Mouse (Mus musculus): ENCODE results near the gene Umps.
A peak's percentile ranks its signal among the peaks of the same experiment; 100 is the strongest.

Gene Umps

GRCm38 (mm10) chr16:33954793-33955192, 12.0 kb downstream of the Umps start:
- no peak for DNase-seq (ENCODE audit: low read depth, low spot score)

DNA sequence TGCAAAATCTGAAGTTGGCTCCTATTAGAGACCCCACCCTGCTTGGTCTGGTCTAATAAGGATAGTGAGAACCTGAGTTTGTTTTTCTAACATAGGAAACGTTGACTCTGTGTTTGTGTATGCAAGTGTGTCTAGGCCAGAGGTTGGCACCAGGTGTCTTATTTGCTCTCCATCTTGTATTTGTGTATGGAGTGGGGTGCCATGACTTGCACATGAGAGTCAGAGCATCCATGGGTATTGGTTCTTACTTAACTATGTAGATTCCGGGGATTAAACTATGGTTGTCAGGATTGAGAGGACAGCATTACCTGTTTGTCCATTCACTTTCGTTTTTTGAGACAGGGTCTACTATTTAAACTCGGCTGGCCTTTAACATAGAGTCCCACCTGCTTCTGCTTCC, 13.8 kb downstream of the Umps start:
- DNase-seq (ENCODE audit: low read depth, low spot score), result no peak

GRCm38 (mm10) chr16:33950830-33951229, 16.0 kb downstream of the Umps start:
- DNase-seq (ENCODE audit: low read depth, low spot score), result peak; percentile 60

- DNase-seq (ENCODE audit: low read depth, low spot score), result no peak
These were observed 16.5 kb downstream of the Umps start for GRCm38 (mm10) chr16:33950386-33950785.

DNA sequence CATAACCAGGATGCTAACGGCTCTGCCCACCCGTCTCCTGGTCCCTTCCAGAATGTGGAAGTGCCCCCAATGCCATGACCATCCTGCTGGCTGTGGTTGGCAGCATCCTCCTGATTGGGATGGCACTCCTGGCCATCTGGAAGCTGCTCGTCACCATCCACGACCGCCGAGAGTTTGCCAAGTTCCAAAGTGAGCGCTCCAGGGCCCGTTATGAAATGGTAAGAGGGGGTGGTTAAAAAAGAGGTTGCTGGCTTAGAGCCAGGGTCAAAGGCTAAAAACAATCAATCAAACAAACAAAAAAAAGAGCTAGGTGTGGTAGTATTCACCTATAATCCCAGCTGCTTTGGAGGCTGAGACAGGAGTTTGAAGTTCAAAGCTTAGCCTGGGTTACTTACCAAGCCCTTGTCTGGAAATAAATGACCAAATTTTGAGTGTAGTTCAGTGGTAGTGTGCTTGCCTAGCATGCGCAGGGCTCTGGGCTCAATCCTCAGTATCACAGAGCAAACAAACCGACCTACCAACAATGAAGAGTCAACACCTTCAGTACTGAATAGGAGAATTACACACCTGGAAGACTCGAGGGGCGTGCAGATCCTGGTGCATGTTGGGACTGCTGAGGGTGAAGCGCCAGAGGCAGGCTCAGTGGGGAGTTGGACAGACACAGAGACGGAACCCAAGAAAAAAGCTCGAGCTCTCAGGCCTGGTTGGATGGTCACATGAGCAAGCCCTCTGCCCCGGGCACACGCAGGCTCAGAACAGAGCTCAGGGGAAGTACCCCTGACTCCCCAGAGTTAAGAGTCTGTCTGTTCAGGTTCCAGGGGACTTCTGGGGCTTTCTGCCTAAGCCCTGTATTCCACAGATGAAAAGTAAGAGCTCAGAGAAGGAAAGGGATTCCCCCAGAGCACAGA, 18.9 kb downstream of the Umps start:
- no peak for DNase-seq (ENCODE audit: low read depth, low spot score)

DNA sequence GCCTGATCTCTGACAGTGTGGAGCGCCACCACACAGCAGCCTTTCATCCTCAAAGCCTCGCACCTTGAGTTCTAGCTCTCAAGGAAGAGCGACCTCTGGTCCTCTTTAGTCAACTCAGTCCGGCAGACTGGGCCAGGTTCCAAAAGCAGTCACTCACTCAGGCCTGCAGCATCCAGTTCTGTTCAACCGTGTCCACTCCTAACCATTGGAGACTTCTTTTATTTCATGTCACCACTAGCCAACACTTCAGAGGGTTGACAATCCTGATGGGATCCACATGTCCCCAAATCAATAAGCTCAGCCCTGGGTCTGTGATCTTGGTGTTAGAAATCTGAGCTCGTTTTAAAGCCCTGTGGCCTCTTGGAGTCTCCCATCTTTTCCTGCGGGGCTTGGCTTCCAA, 20.8 kb downstream of the Umps start:
- no peak for DNase-seq (ENCODE audit: low read depth, low spot score)

DNA sequence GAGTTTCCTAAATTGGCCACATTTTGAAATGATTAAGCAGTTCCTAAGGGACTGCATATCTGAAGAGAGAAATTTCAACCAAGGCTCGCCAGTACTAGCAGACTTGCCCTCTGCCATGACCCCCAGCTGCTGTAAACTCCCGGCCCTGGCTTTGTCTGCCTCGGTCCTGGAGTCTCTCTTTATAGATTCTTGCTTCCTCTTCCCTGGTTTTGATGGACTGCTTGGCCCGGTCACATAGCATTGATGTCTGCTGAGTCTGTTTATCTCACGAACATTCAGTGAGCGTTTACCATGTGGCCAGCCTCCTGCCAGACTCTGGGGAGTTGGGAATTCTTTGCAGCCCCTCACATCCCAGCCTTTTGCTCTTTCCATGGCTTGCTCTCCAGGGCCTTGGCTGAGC, 22.1 kb downstream of the Umps start:
- DNase-seq (ENCODE audit: low read depth, low spot score), result no peak

- DNase-seq (ENCODE audit: low read depth, low spot score), result no peak
These were observed 22.7 kb downstream of the Umps start for GRCm38 (mm10) chr16:33944126-33944525.

DNA sequence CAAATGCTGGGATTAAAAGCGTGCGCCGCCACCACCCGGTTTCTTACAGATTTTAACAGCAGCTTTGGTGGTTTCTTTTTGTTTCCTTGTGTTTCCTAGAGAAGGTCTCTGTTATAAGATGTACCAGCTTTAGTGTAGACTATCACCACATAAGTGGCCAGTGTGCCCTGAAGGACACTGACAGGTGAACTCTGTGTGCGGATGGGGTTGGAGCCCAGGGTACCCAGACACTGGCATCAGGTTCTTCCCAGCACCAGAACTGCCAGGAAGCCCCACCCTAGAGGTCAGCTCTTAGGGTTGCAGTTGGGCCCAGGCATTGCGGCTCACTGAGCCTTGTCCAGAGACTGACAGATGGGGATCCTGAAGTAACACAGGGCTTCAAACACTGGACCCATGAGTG, 23.4 kb downstream of the Umps start:
- no peak for DNase-seq (ENCODE audit: low read depth, low spot score)

DNA sequence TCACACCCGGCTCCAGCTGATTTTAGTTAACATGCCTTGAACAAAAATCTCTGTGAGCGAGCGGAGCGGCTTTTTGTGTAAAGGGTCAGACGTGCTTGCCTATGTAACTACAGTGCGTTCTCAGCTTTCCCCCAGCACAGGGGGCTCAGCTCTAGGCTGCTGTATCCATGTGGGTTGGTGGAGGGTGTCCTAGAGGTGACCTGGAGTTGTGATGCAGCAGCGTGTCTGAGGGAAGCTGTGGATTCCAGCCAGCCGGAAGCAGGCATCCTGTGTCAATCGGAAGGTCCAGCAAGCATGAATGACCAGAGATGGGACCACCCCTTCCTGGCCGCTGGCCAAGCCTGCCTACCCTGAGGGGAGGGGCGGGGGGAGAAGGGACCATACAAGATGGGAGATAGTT, 24.5 kb downstream of the Umps start:
- no peak for DNase-seq (ENCODE audit: low read depth, low spot score)

DNA sequence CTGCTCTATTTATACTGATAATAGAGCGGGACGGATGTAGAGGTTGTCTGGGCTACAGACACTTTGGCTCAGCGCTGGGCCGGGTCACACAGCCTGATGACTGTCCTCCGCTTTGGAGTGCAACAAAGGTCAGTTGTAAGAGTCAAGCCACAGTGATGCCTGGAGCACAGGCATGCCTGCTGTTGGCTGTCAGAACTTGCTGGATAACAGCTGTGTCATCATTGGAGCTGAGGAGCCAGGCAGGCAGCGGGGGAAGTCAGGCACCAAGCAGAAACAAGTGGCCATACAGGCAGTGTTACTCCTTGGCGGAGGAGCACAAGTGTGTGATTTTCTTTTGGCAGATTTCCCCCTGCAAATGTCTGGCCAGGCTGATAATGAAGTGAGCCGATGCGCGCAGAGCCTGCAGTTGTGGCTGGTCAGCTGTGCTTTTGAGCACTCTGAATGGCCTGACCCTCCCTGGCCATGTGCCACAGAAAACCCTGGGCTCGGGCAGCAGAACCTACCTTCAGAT, 25.5 kb downstream of the Umps start:
- DNase-seq (ENCODE audit: low read depth, low spot score), result no peak

DNA sequence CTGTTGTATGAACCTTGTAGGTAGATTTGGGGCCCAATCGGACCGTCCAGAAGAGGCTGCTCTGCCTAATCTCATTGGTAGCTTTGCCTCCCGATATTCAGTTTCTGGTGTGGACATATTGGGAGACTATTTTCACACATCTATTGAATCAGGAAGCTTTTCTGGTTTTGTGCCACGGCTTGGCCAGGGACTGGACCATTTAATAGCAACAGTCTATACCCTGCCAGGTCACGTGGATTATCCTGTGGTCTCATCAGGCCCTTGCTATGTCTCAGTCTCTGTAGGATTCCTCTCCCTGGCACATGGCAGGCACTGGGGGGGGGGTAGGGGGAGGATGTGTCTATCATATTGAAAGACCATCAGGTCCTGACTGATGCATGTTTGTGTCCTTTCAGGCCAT, 26.7 kb downstream of the Umps start:
- no peak for DNase-seq (ENCODE audit: low read depth, low spot score)

GRCm38 (mm10) chr16:33939636-33940035, 27.2 kb downstream of the Umps start:
- no peak for DNase-seq (ENCODE audit: low read depth, low spot score)

DNA sequence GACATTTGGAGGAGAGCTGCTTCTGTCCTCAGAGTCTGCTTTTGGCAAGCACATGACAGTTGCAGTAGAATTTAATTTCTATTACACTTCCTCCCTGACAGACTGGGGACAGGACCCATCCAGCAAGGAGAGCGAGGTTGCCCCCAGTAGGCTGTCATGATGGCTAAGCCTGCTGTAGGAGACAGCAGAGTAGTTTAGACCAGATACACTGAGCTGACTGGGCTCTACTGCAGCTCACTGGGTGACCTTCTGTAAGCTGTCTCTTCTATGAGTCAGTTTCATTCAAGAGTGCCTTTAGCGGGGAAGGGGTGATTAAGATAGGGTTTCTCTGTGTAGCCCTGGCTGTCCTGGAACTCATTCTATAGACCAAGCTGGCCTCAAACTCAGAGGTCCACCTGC, 27.7 kb downstream of the Umps start:
- no peak for DNase-seq (ENCODE audit: low read depth, low spot score)

- DNase-seq (ENCODE audit: low read depth, low spot score), result no peak
These were observed 28.3 kb downstream of the Umps start for GRCm38 (mm10) chr16:33938311-33939132.

- no peak for DNase-seq (ENCODE audit: low read depth, low spot score)
These were observed 29.3 kb downstream of the Umps start for GRCm38 (mm10) chr16:33937567-33937966.

DNA sequence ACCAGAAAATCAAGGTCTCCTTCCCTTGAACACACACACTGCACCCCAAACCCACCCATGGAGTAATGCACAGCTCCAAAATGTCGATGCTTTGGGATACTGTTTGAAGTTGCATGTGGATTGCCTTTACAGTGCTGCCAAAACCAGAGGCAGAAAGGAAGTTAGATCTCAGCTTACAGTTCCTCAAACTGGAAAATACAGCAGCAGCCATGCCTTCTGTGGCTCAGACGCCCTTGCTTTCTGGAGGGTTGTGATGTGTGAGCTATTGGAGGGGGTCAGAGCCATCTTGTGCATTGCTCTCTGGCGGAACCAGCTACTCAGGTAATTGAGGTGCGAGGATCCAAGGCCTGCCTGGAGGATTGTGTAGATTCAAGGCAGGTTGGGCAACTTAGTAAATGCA, 30.0 kb downstream of the Umps start:
- DNase-seq (ENCODE audit: low read depth, low spot score), result no peak

DNA sequence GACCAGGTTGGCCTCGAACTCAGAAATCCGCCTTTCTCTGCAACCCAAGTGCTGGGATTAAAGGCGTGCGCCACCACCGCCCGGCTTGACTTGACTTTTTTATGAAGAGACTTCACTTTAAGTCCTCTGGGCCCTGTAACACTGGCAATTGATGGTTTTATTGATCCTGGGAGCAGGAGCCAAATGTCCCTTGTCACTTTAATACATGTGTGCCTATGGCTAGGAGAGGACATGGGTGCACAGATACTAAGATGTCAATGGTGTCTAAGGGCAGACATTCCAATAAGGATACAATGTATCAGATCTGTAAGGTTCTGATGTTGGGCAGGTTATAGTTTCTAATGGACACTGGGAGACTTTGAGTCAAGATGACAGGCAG, 31.4 kb downstream of the Umps start:
- no peak for DNase-seq (ENCODE audit: low read depth, low spot score)

DNA sequence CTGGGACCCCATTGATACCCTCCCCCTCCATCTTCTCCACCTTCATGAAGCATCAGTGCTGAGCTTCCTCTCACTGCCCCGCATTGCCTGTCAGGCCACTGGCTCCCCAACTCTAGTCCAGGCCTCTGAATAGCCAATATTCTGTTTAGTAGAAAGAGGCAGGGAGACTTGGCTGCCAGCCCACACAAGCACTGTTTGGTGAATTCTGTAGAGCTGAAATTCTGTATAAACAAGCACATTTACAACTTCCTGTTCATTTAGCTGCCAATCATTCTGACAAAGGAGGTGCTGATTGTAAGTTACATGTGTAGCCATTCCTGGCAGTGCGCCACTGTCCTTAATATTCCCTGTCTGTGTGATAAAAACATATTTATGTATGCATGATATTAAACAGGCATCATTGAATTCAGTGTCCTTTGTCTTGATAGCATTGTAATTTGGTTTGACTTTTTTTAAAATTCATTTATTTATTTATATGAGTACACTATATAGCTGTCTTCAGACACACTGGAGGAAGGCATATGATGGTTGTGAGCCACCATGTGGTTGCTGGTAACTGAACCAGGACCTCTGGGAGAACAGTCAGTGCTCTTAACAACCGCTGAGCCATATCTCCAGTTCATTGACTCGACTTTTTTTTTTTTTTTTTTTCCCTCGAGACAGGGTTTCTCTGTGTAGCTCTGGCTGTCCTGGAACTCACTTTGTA, 32.0 kb downstream of the Umps start:
- DNase-seq (ENCODE audit: low read depth, low spot score), result no peak

GRCm38 (mm10) chr16:33933411-33933810, 33.4 kb downstream of the Umps start:
- no peak for DNase-seq (ENCODE audit: low read depth, low spot score)

DNA sequence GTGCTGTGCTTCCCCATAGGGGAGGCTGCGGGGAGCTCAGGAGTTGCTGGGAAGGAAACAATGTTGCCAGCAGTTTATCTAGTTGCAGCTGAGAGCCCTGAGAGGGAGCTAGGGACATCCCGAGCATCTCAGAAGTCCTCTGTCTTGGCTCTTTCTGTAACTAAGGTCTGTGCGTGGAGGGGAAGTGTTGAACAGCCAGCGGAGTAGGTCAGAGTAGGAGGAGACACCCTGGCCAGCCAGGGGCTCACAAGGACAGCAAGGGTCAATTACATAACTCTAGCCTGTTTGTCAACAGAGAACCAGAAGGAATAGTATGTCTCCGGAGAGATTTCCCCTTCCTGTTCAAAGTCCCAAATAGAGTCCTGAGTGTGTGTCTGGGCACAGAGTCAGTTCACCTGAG, 34.7 kb downstream of the Umps start:
- DNase-seq (ENCODE audit: low read depth, low spot score), result no peak

DNA sequence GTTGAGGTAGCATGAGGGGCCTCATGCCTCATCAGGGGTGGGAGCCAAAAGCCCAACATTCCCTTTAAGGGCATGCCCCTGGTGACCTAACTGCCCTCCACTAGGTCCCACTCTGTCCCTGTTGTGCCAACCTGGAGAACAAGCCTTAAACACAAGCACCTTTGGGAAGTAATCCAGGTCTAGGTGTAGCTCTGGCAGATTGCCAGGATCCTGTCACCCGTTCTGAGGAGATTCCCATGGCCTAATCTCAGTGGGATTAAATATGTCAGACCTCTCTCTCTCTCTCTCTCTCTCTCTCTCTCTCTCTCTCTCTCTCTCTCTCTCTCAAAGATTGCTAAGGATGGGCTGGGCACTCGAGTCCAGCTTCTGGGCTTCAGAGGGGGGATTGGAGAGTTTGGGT, 35.2 kb downstream of the Umps start:
- no peak for DNase-seq (ENCODE audit: low read depth, low spot score)
